Mouse (Mus musculus) stomach, adult 2 months (tissue): ENCODE results near the gene Tmigd1. TPM values are rescaled to one million over a fixed set of nuclear protein-coding genes. Genes with fewer than 3 reads are reported as not detected.

Experiments used
- polyA plus RNA-seq: library from polyadenylated mRNA; depleted of rRNA; stranded (reverse); fragments of >200 nt; gene quantifications from 2 replicates; pipeline ENCODE4 v1.2.3, GENCODE M21; 2012; rRNA removed

Tmigd1 gene
- polyA plus RNA-seq, result 0.11 TPM in 1 of 2 replicates, not detected in the other

DNA sequence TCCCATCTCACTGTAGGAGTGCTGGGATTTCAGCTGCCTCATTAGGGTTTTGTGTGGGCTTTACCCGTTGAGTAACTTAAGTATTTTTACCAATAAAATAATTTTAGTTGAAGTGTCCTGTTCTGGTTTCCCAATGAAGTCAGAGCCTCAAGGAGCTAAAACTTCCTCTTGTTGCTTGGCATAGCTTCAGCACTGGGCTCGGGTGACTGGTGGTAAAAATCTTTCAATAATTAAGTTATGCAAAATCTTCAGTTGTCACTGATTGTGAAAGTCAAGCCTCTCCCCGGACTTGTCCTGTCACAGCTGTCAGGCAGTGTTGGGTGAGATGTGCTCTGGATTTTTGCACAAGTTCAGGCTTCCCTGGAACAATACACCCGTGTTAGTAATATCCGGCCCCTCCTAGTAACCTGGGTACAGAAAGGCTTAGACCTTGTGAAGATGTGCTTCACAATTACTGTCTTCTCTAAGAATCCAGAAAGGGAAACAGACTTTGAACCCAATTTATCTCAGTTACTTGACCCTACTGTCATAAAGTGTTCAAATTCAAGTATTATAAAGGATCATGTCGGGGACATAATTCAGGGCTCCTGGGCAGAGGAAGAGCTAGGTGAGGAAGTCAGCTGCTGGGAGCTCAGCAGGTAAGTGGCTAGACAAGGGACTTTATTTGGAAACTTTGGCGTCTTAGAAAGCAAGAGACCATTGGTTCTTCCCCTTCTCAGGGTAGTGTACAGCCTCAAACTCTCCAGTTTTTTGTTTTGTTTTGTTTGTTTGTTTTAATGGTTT lies at the start of gene Tmigd1:
TSS of gene Tmigd1 (plus strand) at position 581 of the 783 bp plus-strand sequence.

DNA sequence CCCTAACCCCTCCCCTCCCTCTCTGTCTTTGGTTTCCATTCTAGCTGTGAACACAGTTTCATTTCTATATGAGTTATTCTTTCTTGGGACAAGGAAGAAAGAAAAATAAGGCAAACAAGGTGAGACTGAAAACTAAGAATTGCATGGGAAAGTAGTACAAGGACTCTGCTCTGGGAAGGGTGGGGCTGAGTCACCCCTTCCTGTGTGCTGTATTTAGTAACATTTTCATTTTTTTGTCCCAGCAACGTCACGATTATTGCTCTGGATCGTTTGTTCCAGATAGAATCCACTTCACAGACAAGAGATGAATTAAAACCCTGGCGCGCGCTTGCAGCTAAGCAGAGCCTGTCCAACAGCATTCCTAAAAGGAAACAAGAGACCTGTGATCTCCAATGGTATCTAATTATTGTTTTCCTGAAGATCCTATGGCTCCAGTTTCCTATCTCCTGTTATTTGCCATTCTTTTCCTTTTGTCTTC lies 22.8 kb downstream of the Tmigd1 start, which contains the start of gene Blmh:
TSS of gene Blmh (plus strand) at position 51 of the 478 bp plus-strand sequence.

Other genes starting within 250 kb of the Tmigd1 start
- gene Bhlha9, start 229.7 kb upstream of the Tmigd1 start, polyA plus RNA-seq, result 0.11 TPM in 1 of 2 replicates, not detected in the other
- 0.64 and 0.80 TPM in 2 replicates for gene Trarg1, start 222.4 kb upstream of the Tmigd1 start, polyA plus RNA-seq
- 4.6 and 5.7 TPM in 2 replicates for gene Gosr1, start 138.6 kb upstream of the Tmigd1 start, polyA plus RNA-seq
- gene Cpd, start 55.1 kb upstream of the Tmigd1 start, polyA plus RNA-seq, result 18.0 and 21.8 TPM in 2 replicates
- gene Blmh, start 22.6 kb downstream of the Tmigd1 start, polyA plus RNA-seq, result 3.6 and 4.1 TPM in 2 replicates
- gene Slc6a4, start 96.4 kb downstream of the Tmigd1 start, polyA plus RNA-seq, result 0.22 and 0.79 TPM in 2 replicates
- gene Nsrp1, start 176.3 kb downstream of the Tmigd1 start, polyA plus RNA-seq, result 0.14 and 0.19 TPM in 2 replicates